Mouse (Mus musculus) cerebellum, adult 2 months (tissue): ENCODE data around the gene Xcl1.

Experiments
- CTCF ChIP-seq: fragments of 200-500 bp; IDR thresholded peaks from 2 replicates; pipeline ENCODE4 v1.5.1; 2011; ENCODE audit warnings: low read depth, mild to moderate bottlenecking, control low read depth, low read length, moderate library complexity, borderline replicate concordance; ENCODE audit not compliant: insufficient read depth
- POLR2A ChIP-seq: fragments of 200-500 bp; IDR thresholded peaks from 2 replicates; pipeline ENCODE4 v1.6.1; 2011; ENCODE audit warnings: low read length, control low read depth, borderline replicate concordance; ENCODE audit not compliant: insufficient read depth

GRCm38 (mm10) chr1:164959160-164959559, 23.8 kb upstream of the Xcl1 start:
- TF ChIP-seq CTCF: no peak
- TF ChIP-seq POLR2A: no peak
